Mouse (Mus musculus) olfactory bulb, adult 2 months (tissue): ENCODE data around the gene Pyy.

Experiments used
- CTCF ChIP-seq: fragments of 200-500 bp; IDR thresholded peaks from 2 replicates; pipeline ENCODE4 v1.5.1; 2012; ENCODE audit warnings: low read depth, mild to moderate bottlenecking, low read length, moderate library complexity; ENCODE audit not compliant: insufficient read depth
- POLR2A ChIP-seq: fragments of 200-500 bp; IDR thresholded peaks from 2 replicates; pipeline ENCODE4 v1.6.1; 2012; ENCODE audit warnings: mild to moderate bottlenecking, low read depth, low read length, moderate library complexity; ENCODE audit not compliant: insufficient read depth

DNA sequence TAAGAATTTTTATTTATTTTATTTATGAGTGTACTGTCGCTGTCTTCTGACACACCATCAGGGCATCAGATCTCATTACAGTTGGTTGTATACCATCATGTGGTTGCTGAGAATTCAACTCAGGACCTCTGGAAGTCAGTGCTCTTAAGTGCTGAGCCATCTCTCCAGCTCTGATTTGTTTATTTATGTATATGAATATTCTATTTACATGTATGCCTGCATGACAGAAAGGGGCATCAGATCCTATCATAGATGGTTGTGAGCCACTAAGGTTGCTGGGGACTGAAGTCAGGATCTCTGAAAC lies 49.1 kb upstream of the Pyy start:
- TF ChIP-seq CTCF: no peak
- no peak for TF ChIP-seq POLR2A
